Mouse (Mus musculus) limb, embryonic 12.5 days (tissue): ENCODE results near the gene Rab12. TPM values are rescaled to one million over a fixed set of nuclear protein-coding genes. Genes with fewer than 3 reads are reported as not detected.
A peak's percentile ranks its signal among the peaks of the same experiment; 100 is the strongest.
"Not testable (repeated sequence)": the region's sequence is repeated elsewhere in the genome, so short reads cannot be mapped to it uniquely, and the experiment has no call there.

Experiments used
- ATAC-seq: fragments of 200-750 bp; cut with Nextera tagmentation; 2 replicates; pipeline ENCODE4 v1.8.0; 2017; ENCODE audit warnings: low read depth, moderate TSS enrichment; ENCODE audit not compliant: insufficient number of reproducible peaks, insufficient read depth, low FRiP score, low TSS enrichment
- H3K27ac ChIP-seq: fragments of 300-500 bp; sonication (generic); 2 replicates; pipeline ENCODE4 v1.5.1; 2016; ENCODE audit warnings: mild to moderate bottlenecking, moderate library complexity
- H3K27me3 ChIP-seq: fragments of 300-500 bp; sonication (generic); 2 replicates; pipeline ENCODE4 v1.6.1; 2016; ENCODE audit warnings: mild to moderate bottlenecking, moderate library complexity
- H3K36me3 ChIP-seq: fragments of 300-500 bp; sonication (generic); 2 replicates; pipeline ENCODE4 v1.6.1; 2016; ENCODE audit warnings: mild to moderate bottlenecking, moderate library complexity
- H3K4me1 ChIP-seq: fragments of 300-500 bp; sonication (generic); replicated peaks from 2 replicates; pipeline ENCODE4 v1.6.1; 2016
- H3K4me2 ChIP-seq: fragments of 300-500 bp; sonication (generic); 2 replicates; pipeline ENCODE4 v1.6.1; 2016; ENCODE audit warnings: mild to moderate bottlenecking, moderate library complexity
- H3K4me3 ChIP-seq: fragments of 300-500 bp; sonication (generic); replicated peaks from 2 replicates; pipeline ENCODE4 v1.5.1; 2016; ENCODE audit warnings: mild to moderate bottlenecking
- H3K9ac ChIP-seq: fragments of 300-500 bp; sonication (generic); replicated peaks from 2 replicates; pipeline ENCODE4 v1.6.1; 2016; ENCODE audit warnings: mild to moderate bottlenecking, moderate library complexity
- H3K9me3 ChIP-seq: fragments of 300-500 bp; sonication (generic); 2 replicates; pipeline ENCODE4 v1.6.1; 2016; ENCODE audit warnings: mild to moderate bottlenecking, moderate library complexity
- WGBS: fragments of 180-500 bp; shearing (Covaris S2); methylation state at CpG from one replicate; pipeline ENCODE4 v1.1.7; 2016; 5-methylcytosine and 5-hydroxymethylcytosine counted together
- polyA plus RNA-seq: library from polyadenylated mRNA; unstranded; fragments of >200 nt; fragmentation: Nextera tagmentation; extraction: Ambion mirVana; gene quantifications from 2 replicates; pipeline ENCODE4 v1.2.1, GENCODE M21; 2016

Rab12 gene
- polyA plus RNA-seq, result 46.7 and 48.0 TPM in 2 replicates

DNA sequence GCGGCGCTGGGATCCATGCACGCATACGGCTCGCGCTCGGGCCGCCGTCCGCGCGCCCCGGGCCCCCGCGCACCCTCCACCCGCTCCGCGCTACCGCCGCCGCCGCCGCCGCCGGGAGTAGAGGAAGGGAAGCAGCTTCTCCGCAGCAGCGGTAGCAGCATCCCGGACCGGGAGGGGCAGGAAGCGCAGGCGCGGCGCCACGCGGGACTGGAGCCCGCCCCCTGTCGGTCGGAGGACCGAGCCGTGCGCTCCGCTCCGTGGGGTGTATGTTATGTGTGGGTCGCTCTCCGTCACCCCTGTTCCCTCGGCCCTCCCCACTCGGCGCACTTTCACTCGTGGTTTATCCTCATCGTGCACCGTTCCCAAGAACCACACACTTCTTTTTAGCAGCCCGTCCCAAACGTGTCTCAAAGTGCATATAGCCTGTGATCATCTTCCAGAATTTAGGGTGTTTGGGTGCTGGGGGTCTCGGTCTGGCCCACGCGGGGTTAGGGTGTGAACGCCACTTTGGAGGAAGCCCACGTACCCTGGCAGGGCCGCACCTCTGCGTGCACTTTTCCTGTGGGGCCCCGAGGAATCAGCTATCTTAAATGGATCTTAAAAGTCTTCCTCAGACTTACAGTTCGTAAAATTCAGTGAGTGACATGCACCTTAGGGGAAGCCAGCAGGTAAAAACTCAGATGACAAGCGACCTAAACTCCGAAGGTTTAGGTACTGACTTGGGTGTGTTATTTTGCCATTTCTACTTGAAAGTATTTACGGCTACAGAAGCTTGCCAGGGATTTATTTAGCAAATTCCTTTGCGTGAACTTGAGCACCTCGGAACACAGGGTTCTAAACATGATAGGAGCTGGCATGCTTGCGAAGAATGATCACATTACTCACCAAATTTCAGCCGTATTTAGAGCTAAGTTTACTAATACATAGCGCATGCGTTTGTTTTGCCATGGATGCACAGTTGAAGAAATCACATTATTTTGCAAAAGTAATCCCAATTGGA, at the start of gene Rab12:
Rab12 (minus strand) TSS at position 176 of the 1,000 bp plus-strand sequence.
- Histone ChIP-seq H3K4me1 (peaks cover 13% of the 10 kb centered on the region), H3K27me3 (no peaks in the 10 kb centered on the region), H3K9ac (peak within 1 kb of the TSS; percentile 98), H3K27ac (peak within 1 kb of the TSS; percentile 35; the same call in 1 of the 2 replicates), H3K36me3 (peaks cover 5% of the 10 kb centered on the region; the same call in 1 of the 2 replicates), H3K4me2 (peak within 1 kb of the TSS; percentile 83), H3K4me3 (peak within 1 kb of the TSS; percentile 99), H3K9me3 (no peaks in the 10 kb centered on the region)
- peak; percentile 93 for ATAC-seq
- WGBS, result 8% methylated on average over 63 of the region's 71 CpGs

DNA sequence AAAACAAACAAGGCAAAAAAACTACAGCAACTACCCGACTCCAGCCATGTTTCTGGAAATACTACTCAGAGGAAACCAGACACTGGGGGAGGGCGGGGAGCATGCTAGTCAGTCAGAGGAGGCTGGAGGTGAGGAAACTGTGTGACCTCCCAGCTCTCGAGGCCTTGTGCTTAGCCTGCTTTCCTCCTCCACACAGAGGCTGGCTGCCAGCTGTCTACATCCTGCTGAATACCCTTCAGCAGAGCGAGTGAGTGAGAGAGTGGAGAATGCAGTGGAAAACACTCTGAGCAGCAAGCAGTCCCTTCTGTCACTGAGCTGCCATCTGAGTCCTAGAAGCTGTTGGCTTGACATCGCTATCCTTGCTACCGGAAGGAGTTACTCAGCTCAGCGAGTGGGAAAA, 44.7 kb upstream of the Rab12 start:
- Histone ChIP-seq H3K9ac (no peak overlapping the region), H3K27me3 (no peaks in the 10 kb centered on the region; the same call in 1 of the 2 replicates), H3K9me3 (0 out of 2 replicates have a peak, but pooled peaks cover 6% of the 10 kb centered on the region), H3K4me1 (0 out of 2 replicates have a peak, but pooled peaks cover 3% of the 10 kb centered on the region), H3K36me3 (no peaks in the 10 kb centered on the region), H3K4me2 (no peak overlapping the region), H3K4me3 (no peak overlapping the region), H3K27ac (no peak overlapping the region)
- WGBS, result 57% methylated on average over 7 of the region's 7 CpGs
- no peak for ATAC-seq

- Histone ChIP-seq H3K9me3 (0 out of 2 replicates have a peak, but pooled peaks cover 6% of the 10 kb centered on the region), H3K4me3 (no peak overlapping the region), H3K27me3 (no peaks in the 10 kb centered on the region; the same call in 1 of the 2 replicates), H3K9ac (no peak overlapping the region), H3K27ac (no peak overlapping the region), H3K4me2 (no peak overlapping the region), H3K36me3 (no peaks in the 10 kb centered on the region), H3K4me1 (0 out of 2 replicates have a peak, but pooled peaks cover 3% of the 10 kb centered on the region)
- no peak for ATAC-seq
- 71% methylated on average over 1 of the region's 1 CpGs for WGBS
Observed at GRCm38 (mm10) chr17:66563551-66563950, 44.0 kb upstream of the Rab12 start.

DNA sequence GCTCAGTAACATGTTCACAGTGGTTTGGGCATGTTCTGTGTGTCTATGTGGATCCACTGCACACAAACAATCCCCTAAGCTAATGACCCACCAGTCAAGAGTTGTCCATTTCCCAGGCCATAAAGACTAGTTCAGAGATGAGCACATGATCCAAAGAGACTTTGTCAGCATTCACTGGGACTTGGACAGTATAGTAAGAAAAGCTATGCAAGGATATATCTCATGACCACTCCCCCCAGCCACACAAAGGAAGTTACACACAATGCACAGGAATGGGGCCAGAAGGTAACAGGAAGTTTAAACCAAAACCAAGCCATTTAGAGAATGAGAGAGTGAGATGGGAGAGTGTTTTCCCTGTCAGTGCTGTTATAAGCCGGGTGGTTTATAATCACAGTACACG, 41.9 kb upstream of the Rab12 start:
- 73% methylated on average over 2 of the region's 2 CpGs for WGBS

DNA sequence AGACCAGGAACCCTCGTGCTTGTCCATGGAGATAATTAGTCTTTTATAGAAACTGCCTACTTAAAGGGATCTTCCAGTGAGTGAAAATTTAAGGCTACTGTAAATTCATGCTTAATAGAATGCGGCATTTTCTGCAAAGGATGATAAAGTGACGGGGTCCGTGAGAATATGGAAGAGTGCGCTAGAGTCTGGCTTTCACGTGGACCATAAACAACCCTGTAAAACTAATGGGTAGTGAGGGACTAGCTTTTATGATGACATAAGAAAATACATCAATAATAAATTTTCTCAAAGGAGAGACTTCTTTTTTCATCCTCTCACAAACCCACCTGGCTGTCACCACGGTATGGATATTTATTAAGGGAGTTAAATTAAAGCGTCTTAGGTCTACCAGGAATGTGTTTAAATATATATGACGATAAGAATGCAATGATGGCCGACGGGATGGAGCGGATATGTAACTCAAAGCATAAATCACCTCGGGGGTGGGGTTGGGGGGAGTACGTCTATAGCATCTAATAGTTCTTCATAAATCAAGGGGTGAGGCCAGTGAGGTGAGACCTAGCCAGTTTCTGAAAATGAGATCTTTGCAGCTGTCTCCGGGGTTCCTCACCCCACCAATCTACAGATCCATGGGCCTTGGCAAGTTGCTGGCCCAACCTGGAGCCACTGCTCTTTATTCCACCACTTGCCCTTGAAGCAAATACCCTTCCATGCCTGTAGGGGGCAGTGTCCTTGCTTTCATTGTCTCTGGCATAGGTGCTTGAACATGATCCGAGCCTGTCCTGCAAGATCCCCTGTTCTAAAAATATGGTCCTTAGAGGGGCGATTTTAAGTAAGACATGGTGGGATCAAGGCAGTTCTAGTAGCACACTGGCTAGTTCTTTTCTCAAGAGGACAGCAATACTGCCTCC, 39.1 kb upstream of the Rab12 start:
- WGBS, result 85% methylated on average over 17 of the region's 17 CpGs
- H3K4me2 ChIP-seq, result no peak overlapping the region

More for the DNA sequence above, 41.9 kb upstream of the Rab12 start:
- Histone ChIP-seq H3K4me3 (no peak overlapping the region), H3K4me1 (0 out of 2 replicates have a peak, but pooled peaks cover 3% of the 10 kb centered on the region), H3K36me3 (no peaks in the 10 kb centered on the region), H3K9ac (no peak overlapping the region), H3K27ac (no peak overlapping the region), H3K9me3 (0 out of 2 replicates have a peak, but pooled peaks cover 6% of the 10 kb centered on the region), H3K4me2 (no peak overlapping the region), H3K27me3 (no peaks in the 10 kb centered on the region; the same call in 1 of the 2 replicates)
- ATAC-seq, result no peak

DNA sequence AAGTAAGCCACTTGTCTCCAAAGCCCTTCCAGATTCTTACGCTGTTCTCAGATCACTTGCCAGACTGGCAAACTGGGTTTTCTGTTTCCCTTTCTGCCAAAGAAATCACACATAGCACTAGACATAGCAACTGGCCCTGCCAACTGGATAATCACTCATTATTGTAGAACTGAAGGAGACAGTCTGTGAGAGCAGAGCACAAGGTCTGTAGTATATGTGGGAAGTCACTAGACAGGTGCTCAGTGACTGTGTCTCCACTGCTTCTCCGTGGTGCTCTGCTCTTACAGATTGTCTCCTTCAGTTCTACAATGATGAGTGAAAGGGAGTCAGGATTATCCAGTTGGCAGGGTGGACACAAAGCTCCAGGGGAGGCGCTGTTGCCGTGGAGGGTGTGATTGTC, 33.2 kb upstream of the Rab12 start:
- 78% methylated on average over 4 of the region's 4 CpGs for WGBS
- H3K4me1 ChIP-seq, result no peaks in the 10 kb centered on the region
- H3K4me2 ChIP-seq, result no peak overlapping the region
- H3K36me3 ChIP-seq, result no peaks in the 10 kb centered on the region
- peaks cover 5% of the 10 kb centered on the region; the same call in 1 of the 2 replicates for H3K9me3 ChIP-seq
- H3K4me3 ChIP-seq, result no peak overlapping the region
- no peak overlapping the region for H3K27ac ChIP-seq
- ATAC-seq, result no peak
- H3K9ac ChIP-seq, result no peak overlapping the region
- no peaks in the 10 kb centered on the region for H3K27me3 ChIP-seq

More for the DNA sequence above, 39.1 kb upstream of the Rab12 start:
- H3K4me3 ChIP-seq, result no peak overlapping the region
- H3K27me3 ChIP-seq, result no peaks in the 10 kb centered on the region; the same call in 1 of the 2 replicates
- H3K9ac ChIP-seq, result no peak overlapping the region
- no peak overlapping the region for H3K27ac ChIP-seq
- no peaks in the 10 kb centered on the region for H3K36me3 ChIP-seq
- no peaks in the 10 kb centered on the region for H3K4me1 ChIP-seq
- no peak for ATAC-seq
- no peaks in the 10 kb centered on the region for H3K9me3 ChIP-seq

GRCm38 (mm10) chr17:66550486-66550885, 31.0 kb upstream of the Rab12 start:
- H3K4me3 ChIP-seq, result no peak overlapping the region
- WGBS, result 91% methylated on average over 5 of the region's 5 CpGs
- no peak for ATAC-seq
- H3K9me3 ChIP-seq, result peaks cover 5% of the 10 kb centered on the region; the same call in 1 of the 2 replicates
- no peaks in the 10 kb centered on the region for H3K36me3 ChIP-seq
- H3K4me2 ChIP-seq, result no peak overlapping the region
- no peak overlapping the region for H3K27ac ChIP-seq
- H3K27me3 ChIP-seq, result no peaks in the 10 kb centered on the region
- H3K4me1 ChIP-seq, result no peaks in the 10 kb centered on the region
- H3K9ac ChIP-seq, result no peak overlapping the region

- no peak for ATAC-seq
Observed at GRCm38 (mm10) chr17:66532285-66532684, 12.8 kb upstream of the Rab12 start.

GRCm38 (mm10) chr17:66523396-66523795, 3.9 kb upstream of the Rab12 start:
- Histone ChIP-seq H3K4me3 (no peak overlapping the region), H3K27ac (no peak overlapping the region), H3K36me3 (no peaks in the 10 kb centered on the region), H3K9me3 (no peaks in the 10 kb centered on the region), H3K4me2 (no peak overlapping the region), H3K4me1 (peaks cover 3% of the 10 kb centered on the region), H3K27me3 (no peaks in the 10 kb centered on the region), H3K9ac (no peak overlapping the region)
- no peak for ATAC-seq
- 85% methylated on average over 5 of the region's 5 CpGs for WGBS

More at GRCm38 (mm10) chr17:66532285-66532684, 12.8 kb upstream of the Rab12 start:
- no peaks in the 10 kb centered on the region for H3K27me3 ChIP-seq
- H3K36me3 ChIP-seq, result no peaks in the 10 kb centered on the region
- no peak overlapping the region for H3K4me3 ChIP-seq
- no peak overlapping the region for H3K27ac ChIP-seq
- 95% methylated on average over 1 of the region's 1 CpGs for WGBS
- H3K9ac ChIP-seq, result no peak overlapping the region
- H3K4me1 ChIP-seq, result no peaks in the 10 kb centered on the region
- no peak overlapping the region for H3K4me2 ChIP-seq
- peaks cover 7% of the 10 kb centered on the region for H3K9me3 ChIP-seq

DNA sequence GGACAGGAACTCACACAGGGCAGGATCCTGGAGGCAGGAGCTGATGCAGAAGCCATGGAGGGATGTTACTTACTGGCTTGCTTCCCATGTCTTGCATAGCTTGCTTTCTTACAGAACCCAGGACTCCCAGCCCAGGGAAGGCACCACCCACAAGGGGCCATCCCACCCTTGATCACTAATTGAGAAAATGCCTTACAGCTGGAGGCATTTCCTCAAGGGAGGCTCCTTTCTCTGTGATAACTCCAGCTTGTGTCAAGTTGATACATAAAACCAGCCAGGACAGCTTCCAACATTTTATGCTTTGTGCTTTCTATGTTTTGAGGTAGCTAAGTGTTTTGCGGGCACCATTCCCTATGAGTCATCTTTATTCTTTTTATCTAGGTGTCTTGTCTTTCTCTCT, 3.1 kb upstream of the Rab12 start:
- not testable (repeated sequence) for ATAC-seq, H3K4me3 ChIP-seq, H3K27ac ChIP-seq, H3K27me3 ChIP-seq, H3K9ac ChIP-seq, H3K4me1 ChIP-seq, H3K4me2 ChIP-seq, H3K9me3 ChIP-seq, H3K36me3 ChIP-seq
- 100% methylated on average over 1 of the region's 1 CpGs for WGBS
